Mouse (Mus musculus) small intestine, adult 10 weeks (tissue): ENCODE results near the gene Ripply3. TPM values are rescaled to one million over a fixed set of nuclear protein-coding genes. Genes with fewer than 3 reads are reported as not detected.

ENCODE experiments used
- polyA plus RNA-seq: library from polyadenylated mRNA; stranded (reverse); fragments of 350-450 nt; fragmentation: Illumina TruSeq; extraction: RNeasy Lipid Tissue Mini Kit (QIAGEN cat#74804); gene quantifications from one replicate; pipeline ENCODE4 v1.2.3, GENCODE M21; 2014; ENCODE audit warnings: low replicate concordance

Gene Ripply3
- 2.4 TPM for polyA plus RNA-seq

DNA sequence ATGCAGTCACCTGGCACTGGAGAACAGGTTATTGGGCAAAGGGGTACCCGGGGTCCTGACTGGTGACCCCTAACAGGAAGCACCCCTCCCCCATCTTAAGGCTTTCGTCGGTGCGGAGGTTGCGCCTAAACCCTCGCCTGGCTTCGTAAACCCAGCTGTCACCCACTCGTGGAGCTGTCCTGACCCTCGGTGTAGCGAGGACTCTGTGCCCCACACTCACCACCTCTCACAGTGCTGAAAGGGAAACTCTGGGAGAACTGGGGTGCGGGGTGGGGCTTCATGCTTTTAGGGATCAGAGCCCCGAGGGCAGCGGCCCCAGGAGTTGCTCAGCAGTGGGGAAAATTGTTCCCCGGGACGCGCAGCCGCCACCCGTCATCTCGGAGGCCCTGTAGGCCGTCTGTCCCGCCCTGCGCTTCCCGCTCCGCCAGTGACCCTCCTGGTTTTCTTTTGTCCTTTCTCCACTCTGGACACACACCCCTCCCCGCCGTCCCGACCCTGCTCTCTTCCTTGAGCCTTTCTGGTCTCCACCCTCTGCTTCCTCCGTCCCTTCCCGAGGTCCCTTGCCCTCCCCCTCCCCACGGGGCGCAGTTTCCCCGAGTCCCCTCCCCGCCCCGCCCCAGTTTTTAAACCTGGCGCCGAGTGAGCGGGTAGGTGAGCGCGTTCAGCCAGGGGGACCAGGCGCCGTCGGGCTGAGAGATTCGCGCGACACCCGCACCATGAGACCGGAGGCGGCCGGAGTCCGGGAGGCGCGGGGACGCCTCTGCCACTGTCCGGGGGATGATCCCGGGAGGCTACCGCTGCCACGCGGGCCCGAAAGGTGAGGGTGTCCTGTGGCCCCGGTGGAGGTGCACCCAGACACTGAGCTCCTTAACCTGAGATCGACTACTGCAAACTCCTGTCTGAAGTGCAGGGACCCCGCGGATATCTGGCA lies at the start of gene Ripply3:
Gene Ripply3, plus strand, starts transcription at position 640 of the 931 bp plus-strand sequence.

DNA sequence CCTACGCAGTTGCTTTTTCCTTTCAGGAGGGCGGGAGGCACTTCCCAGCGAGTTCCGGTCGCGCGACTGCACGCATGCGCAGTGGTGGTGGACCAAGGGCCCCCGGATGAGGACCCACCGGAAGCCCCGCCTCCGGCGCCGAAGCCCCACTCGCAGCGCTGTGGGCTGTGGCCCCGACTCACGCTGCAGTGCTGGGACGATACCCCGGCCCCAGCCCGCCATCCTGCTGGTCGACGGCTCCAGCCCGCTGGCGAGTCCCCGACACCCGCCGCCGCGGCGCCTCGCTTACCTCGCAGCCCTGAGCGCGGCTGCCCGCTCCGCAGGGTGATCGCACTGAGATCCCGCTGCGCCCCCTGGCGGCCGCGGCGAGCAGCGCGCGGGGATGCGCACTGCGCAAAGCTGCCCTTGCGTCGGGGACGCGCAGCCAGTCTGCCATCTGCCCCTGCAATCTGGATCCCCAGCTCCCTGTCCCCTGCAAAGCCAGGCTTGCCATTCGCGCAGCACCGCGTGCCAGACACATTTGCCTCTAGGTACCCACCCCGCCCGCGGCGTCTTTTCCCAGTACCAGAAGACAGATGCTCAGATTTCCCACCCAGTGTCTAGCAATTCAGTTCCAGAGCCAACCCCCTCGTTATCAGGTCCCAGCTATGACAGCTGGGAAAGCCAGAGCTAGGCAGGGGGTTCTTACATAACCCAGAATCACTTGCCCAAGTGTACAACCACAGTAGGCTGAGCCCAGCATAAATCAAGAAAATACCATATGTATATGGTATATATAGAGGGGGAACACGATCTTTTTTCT lies 14.8 kb upstream of the Ripply3 start, which contains the start of gene Hlcs:
Gene Hlcs, minus strand, starts transcription at position 343 of the 802 bp plus-strand sequence.

DNA sequence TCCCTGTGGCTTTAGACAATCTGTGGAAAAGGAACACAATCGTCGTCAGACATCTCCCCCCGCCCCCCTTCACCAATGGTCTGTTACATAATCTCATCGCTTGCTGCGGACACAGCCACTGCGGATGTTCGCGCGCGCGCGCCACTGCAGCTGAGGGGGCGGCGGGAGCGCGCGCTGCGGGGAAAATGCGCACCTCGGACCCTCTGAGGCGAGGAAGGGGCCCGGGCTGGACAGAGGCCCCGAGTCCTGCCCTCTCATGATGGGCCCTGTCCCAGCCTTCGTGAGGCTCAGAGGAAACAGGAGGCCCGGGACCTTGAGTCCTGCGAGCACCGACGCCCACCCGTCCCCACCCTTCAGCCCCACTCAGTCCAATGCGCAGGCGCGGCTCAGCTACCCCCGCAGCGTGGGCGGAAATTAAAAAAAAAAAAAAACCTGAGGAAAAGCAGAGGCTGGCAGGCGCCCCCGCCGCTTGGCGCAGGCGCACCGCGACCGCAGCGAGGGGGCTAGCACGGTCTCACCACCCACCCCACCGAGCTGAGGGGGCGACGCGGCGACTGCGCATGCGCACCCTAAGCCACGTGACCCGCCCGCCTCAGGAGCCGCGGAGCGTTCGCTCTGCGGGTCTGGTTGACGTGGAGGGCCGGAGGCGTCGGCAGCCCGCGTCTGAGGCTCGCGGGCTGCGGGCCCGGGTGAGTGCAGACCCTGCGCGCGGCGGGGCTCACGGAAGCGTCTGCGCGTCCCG lies 42.1 kb downstream of the Ripply3 start, which contains the start of gene Ttc3:
Gene Ttc3, plus strand, starts transcription at position 446 of the 742 bp plus-strand sequence.

GRCm38 (mm10) chr16:94371301-94371931 lies 43.2 kb downstream of the Ripply3 start, which contains the start of gene Pigp:
TSS of gene Pigp (minus strand) at chr16:94371842.

Other genes starting within 250 kb of the Ripply3 start
- gene Sim2, start 243.5 kb upstream of the Ripply3 start, polyA plus RNA-seq, result not detected
- gene Hlcs, start 14.8 kb upstream of the Ripply3 start, polyA plus RNA-seq, result 3.5 TPM
- gene Ttc3, start 42.2 kb downstream of the Ripply3 start, polyA plus RNA-seq, result 75.2 TPM
- 358 TPM for gene Pigp, start 43.4 kb downstream of the Ripply3 start, polyA plus RNA-seq
- gene Vps26c, start 198.4 kb downstream of the Ripply3 start, polyA plus RNA-seq, result 10.6 TPM
- 43.5 TPM for gene Dyrk1a, start 241.6 kb downstream of the Ripply3 start, polyA plus RNA-seq